Mouse (Mus musculus) ES-E14 (cell line): Measurements from ENCODE around the gene Gm17660.

Experiments
- CHD2 ChIP-seq: IDR thresholded peaks from 2 replicates; pipeline ENCODE4 v1.6.1; 2014; ENCODE audit warnings: mild to moderate bottlenecking, low read depth, low read length, inconsistent platforms
- HCFC1 ChIP-seq: IDR thresholded peaks from 2 replicates; pipeline ENCODE4 v1.6.1; 2012; ENCODE audit warnings: low read length, inconsistent platforms, borderline replicate concordance; ENCODE audit not compliant: insufficient read depth
- MAFK ChIP-seq: IDR thresholded peaks from 2 replicates; pipeline ENCODE4 v1.6.1; 2014; ENCODE audit warnings: mild to moderate bottlenecking, low read depth, low read length, inconsistent platforms; ENCODE audit not compliant: insufficient read depth
- ZNF384 ChIP-seq: IDR thresholded peaks from 2 replicates; pipeline ENCODE4 v1.6.1; 2012; ENCODE audit warnings: low read depth, low read length, inconsistent platforms

DNA sequence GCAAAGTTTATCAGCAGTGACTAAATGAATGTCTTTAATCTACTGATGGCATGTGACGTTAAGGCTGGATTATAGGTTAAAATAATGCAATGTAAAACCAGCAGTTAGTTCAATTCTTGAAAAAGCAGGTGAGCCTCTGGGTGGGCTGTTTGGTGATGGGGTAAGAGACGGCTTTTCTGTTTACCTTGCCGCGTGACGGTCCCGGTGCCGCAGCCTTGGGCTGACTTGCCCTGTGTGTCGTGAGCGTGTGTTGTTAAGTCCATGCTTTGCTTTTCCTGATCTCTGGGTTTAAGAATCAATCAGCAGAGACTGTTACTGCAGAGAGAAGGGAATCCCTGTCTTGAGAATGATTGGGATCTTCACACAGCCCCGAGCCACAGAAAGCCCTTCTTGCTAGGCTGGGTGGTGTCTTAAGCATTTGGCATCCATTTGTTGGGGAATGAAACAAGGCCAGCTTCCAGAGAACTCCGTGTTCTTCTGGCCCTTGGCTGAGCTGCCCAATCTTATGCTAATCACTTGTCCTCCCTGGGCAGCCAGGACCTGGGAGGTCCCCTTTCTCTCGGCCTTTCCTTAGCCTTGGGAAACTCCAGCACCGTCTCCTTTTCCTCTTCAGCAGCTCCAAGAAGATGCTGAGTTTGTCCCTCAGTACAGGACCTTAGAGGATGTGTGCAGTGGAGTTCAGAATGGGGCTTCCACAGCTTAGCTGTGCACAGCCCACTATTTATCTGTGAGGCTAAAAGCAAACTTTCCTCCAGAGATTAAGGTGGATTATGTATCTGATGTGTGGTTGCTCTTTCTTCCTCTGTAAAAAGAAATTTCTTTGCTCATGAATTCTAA lies 15.3 kb downstream of the Gm17660 start:
- TF ChIP-seq MAFK = no peak
- no peak for TF ChIP-seq CHD2
- TF ChIP-seq ZNF384 = no peak
- TF ChIP-seq HCFC1 = no peak
